Mouse (Mus musculus) bone marrow macrophage, adult 2 months (primary cell): ENCODE data around the gene Lca5l.

ENCODE experiments used
- CTCF ChIP-seq: IDR thresholded peaks from 2 replicates; pipeline ENCODE4 v1.5.1; 2012; ENCODE audit warnings: low read depth, mild to moderate bottlenecking, low read length, moderate library complexity
- POLR2A ChIP-seq: IDR thresholded peaks from 2 replicates; pipeline ENCODE4 v1.6.1; 2012; ENCODE audit warnings: mild to moderate bottlenecking, low read depth, low read length, borderline replicate concordance

DNA sequence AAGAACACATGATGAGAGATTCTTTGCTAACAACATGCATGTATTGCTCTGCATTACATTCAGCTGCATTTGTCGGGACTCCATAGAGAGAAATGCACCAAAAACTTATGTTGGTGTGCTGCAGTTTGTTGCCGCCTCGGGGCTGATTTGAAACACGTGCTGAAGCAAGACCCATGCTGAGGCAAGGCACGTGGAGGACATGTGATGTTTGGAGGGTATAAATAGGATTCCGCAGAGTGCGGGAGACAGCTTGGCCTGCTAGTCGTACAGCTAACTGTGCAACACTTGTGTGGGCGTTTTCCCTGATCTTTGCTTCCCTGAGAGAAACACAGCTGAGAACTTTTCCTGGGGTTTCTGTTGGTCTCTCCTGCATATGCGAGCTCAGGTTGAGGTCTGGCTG is 17.7 kb upstream of the Lca5l start:
- no peak for TF ChIP-seq POLR2A
- TF ChIP-seq CTCF, result no peak
